Mouse (Mus musculus): ENCODE measurements around the gene Gm28510. TPM values are rescaled to one million over a fixed set of nuclear protein-coding genes. Genes with fewer than 3 reads are reported as not detected.
"Not testable (repeated sequence)": the region's sequence is repeated elsewhere in the genome, so short reads cannot be mapped to it uniquely, and the experiment has no call there.

Gene Gm28510
- not detected in 2 replicates for polyA plus RNA-seq (2015; fragmentation: Nextera tagmentation; extraction: Ambion mirVana)

DNA sequence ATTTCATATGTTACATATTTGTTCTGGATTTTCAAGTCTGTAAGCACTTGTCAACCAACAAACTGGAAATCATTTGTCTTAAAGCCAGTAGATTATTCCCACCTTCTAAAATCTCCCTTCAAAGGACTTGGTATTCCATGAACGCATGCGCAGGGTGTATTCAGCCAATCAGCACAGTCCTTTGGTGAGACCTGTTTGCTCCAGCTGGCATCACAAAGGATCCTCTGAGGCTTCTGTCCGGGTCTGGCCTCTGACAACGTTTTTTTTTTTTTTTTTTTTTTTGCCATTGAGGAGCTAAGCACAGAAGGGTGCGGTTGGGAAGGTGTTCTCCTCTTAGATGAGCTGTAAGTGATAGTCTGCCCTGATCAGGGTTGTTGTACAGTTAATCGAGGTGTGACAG, at the start of gene Gm28510:
Gm28510 (plus strand) TSS at position 301 of the 400 bp plus-strand sequence.
- H3K4me1 ChIP-seq (replicated peaks); H3K9me3 ChIP-seq; H3K9ac ChIP-seq (replicated peaks); H3K36me3 ChIP-seq; H3K27me3 ChIP-seq; H3K4me2 ChIP-seq (replicated peaks); ATAC-seq; H3K27ac ChIP-seq; H3K4me3 ChIP-seq (replicated peaks): not testable (repeated sequence)
- no CpG with 5 or more reads among the region's 6 CpGs for WGBS

Other genes starting within 250 kb of the Gm28510 start
- not detected in 2 replicates for gene Gm20834, start 88.1 kb upstream of the Gm28510 start, polyA plus RNA-seq (2015; fragmentation: Nextera tagmentation; extraction: Ambion mirVana)
- not detected in 2 replicates for gene Gm20737, start 123.3 kb downstream of the Gm28510 start, polyA plus RNA-seq (2015; fragmentation: Nextera tagmentation; extraction: Ambion mirVana)
- gene Gm21775, start 140.7 kb downstream of the Gm28510 start, polyA plus RNA-seq (2015; fragmentation: Nextera tagmentation; extraction: Ambion mirVana) = not detected in 2 replicates
- gene Gm21900, start 203.6 kb downstream of the Gm28510 start, polyA plus RNA-seq (2015; fragmentation: Nextera tagmentation; extraction: Ambion mirVana) = not detected in 2 replicates